Mouse (Mus musculus) effector memory CD4-positive, alpha-beta T cell, adult 7 months (primary cell): ENCODE results near the gene Lrrc10b. TPM values are rescaled to one million over a fixed set of nuclear protein-coding genes. Genes with fewer than 3 reads are reported as not detected.

Source experiments
- polyA plus RNA-seq: library from polyadenylated mRNA; unstranded; fragments of 100-300 nt; shearing (Covaris generic); gene quantifications from one replicate; pipeline ENCODE4 v1.2.1, GENCODE M21; 2017

Lrrc10b gene
- not detected for polyA plus RNA-seq

DNA sequence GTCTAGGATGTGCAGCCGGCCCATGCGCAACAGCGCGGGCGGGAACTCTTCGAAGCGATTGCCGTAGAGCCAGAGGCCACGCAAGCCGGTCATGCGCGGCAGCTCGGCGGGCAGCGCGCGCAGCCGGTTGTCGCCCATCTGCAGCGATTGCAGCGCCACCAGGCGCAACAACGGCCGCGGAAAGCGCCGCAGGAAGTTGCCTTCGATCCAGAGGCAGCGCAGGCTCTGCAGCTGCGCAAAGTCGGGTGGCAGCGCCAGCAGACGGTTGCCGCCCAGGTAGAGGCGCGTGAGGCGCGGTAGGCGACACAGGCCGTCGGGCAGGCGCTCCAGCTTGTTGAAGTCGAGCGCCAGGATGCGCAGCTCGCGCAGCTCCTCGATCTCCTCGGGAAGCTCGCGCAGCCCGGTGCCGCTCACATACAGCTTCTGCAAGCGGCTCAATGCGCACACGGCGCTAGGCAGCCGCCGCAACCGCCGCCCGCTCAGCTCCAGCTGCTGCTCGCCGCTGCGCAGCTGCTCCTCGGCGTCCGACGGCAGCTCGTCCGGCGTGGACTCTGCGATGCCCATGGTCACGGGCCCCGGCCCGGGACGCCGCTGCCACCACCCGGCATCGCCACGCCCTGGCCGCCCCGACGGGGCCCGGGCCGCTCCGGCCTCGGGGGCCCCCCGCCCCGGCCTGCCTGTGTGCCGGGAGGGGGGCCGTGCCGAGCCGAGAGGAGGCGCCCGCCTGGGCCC lies at the start of gene Lrrc10b:
Gene Lrrc10b (minus strand): TSS at position 722 of the 732 bp plus-strand sequence.

DNA sequence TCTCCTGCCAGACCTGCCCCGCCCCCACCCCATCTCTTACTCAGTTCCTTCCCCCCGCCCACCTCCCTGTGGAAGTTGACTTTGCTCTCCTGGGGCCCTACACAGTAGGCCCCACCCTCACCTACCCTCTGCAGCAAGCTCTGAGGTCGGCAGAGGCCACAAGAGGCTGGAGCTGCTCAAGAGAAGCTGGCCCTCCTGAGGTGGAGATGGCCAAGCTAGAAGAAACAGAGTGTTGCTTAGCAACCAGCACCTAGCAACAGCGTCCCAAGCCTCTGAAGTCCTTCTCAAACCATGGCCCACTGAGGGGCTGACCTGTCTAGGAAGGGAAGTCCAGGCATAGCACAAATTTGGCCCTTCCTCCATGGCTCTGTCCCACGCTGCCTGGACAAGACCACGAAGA lies 25.4 kb upstream of the Lrrc10b start, which contains the start of gene Ppp1r32:
Gene Ppp1r32 (minus strand): TSS at position 226 of the 400 bp plus-strand sequence.

Other genes with a start within 250 kb of the Lrrc10b start
- gene Myrf, start 216.7 kb downstream of the Lrrc10b start, polyA plus RNA-seq, result 0.15 TPM
- not detected for gene Dagla, start 152.6 kb downstream of the Lrrc10b start, polyA plus RNA-seq
- gene Syt7, start 68.4 kb downstream of the Lrrc10b start, polyA plus RNA-seq, result 0.83 TPM
- 0.38 TPM for gene Ppp1r32, start 25.5 kb upstream of the Lrrc10b start, polyA plus RNA-seq
- 27.8 TPM for gene Cpsf7, start 67.8 kb upstream of the Lrrc10b start, polyA plus RNA-seq
- gene Sdhaf2, start 68.7 kb upstream of the Lrrc10b start, polyA plus RNA-seq, result 57.3 TPM
- 10.2 TPM for gene Tmem216, start 98.8 kb upstream of the Lrrc10b start, polyA plus RNA-seq
- 25.0 TPM for gene Cyb561a3, start 119.7 kb upstream of the Lrrc10b start, polyA plus RNA-seq
- 6.0 TPM for gene Tmem138, start 119.9 kb upstream of the Lrrc10b start, polyA plus RNA-seq
- 128 TPM for gene Ddb1, start 147.9 kb upstream of the Lrrc10b start, polyA plus RNA-seq
- 3.5 TPM for gene Tkfc, start 148.2 kb upstream of the Lrrc10b start, polyA plus RNA-seq
- gene Vwce, start 176.7 kb upstream of the Lrrc10b start, polyA plus RNA-seq, result 1.0 TPM
- gene Pga5, start 220.6 kb upstream of the Lrrc10b start, polyA plus RNA-seq, result not detected
- gene Vps37c, start 231.3 kb upstream of the Lrrc10b start, polyA plus RNA-seq, result 25.1 TPM